Mouse (Mus musculus) midbrain, embryonic 13.5 days (tissue): ENCODE data around the gene Skp1a. TPM values are rescaled to one million over a fixed set of nuclear protein-coding genes. Genes with fewer than 3 reads are reported as not detected.

Source experiments
- ATAC-seq: fragments of 200-750 bp; cut with Nextera tagmentation; 2 replicates; pipeline ENCODE4 v1.8.0; 2017; ENCODE audit warnings: mild to moderate bottlenecking, moderate TSS enrichment, moderate library complexity
- H3K27ac ChIP-seq: fragments of 300-500 bp; sonication (generic); 2 replicates; pipeline ENCODE4 v1.5.1; 2015; ENCODE audit warnings: inconsistent platforms, mild to moderate bottlenecking, moderate library complexity
- H3K27me3 ChIP-seq: fragments of 300-500 bp; sonication (generic); 2 replicates; pipeline ENCODE4 v1.6.1; 2015; ENCODE audit warnings: mild to moderate bottlenecking, inconsistent platforms
- H3K36me3 ChIP-seq: fragments of 300-500 bp; sonication (generic); 2 replicates; pipeline ENCODE4 v1.6.1; 2015; ENCODE audit warnings: mild to moderate bottlenecking, inconsistent platforms
- H3K4me1 ChIP-seq: fragments of 300-500 bp; sonication (generic); replicated peaks from 2 replicates; pipeline ENCODE4 v1.6.1; 2015; ENCODE audit warnings: inconsistent platforms
- H3K4me2 ChIP-seq: fragments of 300-500 bp; sonication (generic); replicated peaks from 2 replicates; pipeline ENCODE4 v1.6.1; 2015; ENCODE audit warnings: moderate library complexity, mild to moderate bottlenecking, inconsistent platforms
- H3K4me3 ChIP-seq: fragments of 300-500 bp; sonication (generic); replicated peaks from 2 replicates; pipeline ENCODE4 v1.5.1; 2015; ENCODE audit warnings: mild to moderate bottlenecking, inconsistent platforms
- H3K9ac ChIP-seq: fragments of 300-500 bp; sonication (generic); replicated peaks from 2 replicates; pipeline ENCODE4 v1.6.1; 2015; ENCODE audit warnings: mild to moderate bottlenecking, inconsistent platforms
- H3K9me3 ChIP-seq: fragments of 300-500 bp; sonication (generic); 2 replicates; pipeline ENCODE4 v1.6.1; 2016; ENCODE audit warnings: mild to moderate bottlenecking, inconsistent platforms
- WGBS: fragments of 180-500 bp; shearing (Covaris S2); methylation state at CpG from one replicate; pipeline ENCODE4 v1.1.7; 2015; 5-methylcytosine and 5-hydroxymethylcytosine counted together
- polyA plus RNA-seq: library from polyadenylated mRNA; unstranded; fragments of >200 nt; fragmentation: Nextera tagmentation; extraction: Ambion mirVana; gene quantifications from 2 replicates; pipeline ENCODE4 v1.2.1, GENCODE M21; 2015

Skp1a gene
- polyA plus RNA-seq, 1 experiment from 2014 or later = 1,061 TPM

DNA sequence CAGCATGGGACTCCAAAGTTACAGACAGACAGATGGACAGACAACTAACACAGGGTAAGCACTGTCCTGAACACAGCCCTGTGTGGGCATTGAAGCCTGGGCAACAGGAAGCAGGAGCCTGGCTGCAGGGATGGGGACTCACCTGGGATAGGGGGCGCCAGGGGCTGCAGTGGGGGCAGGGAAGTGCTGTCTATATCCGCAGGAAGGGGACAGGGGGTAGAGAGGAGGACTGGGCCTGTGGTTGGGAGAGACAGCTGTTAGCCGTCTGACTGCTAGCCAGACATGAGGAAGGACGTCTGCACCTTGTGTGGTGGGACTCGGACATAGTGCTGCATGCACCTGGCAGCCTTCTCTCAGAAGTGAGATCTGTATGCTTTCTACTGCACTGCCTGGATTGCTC is 26.9 kb downstream of the Skp1a start:
- H3K4me3 ChIP-seq = no peak overlapping the region
- H3K27me3 ChIP-seq = no peaks in the 10 kb centered on the region
- no peak overlapping the region for H3K4me2 ChIP-seq
- H3K9ac ChIP-seq = no peak overlapping the region
- no peaks in the 10 kb centered on the region for H3K9me3 ChIP-seq
- no peak for ATAC-seq
- H3K27ac ChIP-seq = no peak overlapping the region
- 78% methylated on average over 5 of the region's 5 CpGs for WGBS
- no peaks in the 10 kb centered on the region for H3K4me1 ChIP-seq
- peaks cover 3% of the 10 kb centered on the region; the same call in 1 of the 2 replicates for H3K36me3 ChIP-seq

DNA sequence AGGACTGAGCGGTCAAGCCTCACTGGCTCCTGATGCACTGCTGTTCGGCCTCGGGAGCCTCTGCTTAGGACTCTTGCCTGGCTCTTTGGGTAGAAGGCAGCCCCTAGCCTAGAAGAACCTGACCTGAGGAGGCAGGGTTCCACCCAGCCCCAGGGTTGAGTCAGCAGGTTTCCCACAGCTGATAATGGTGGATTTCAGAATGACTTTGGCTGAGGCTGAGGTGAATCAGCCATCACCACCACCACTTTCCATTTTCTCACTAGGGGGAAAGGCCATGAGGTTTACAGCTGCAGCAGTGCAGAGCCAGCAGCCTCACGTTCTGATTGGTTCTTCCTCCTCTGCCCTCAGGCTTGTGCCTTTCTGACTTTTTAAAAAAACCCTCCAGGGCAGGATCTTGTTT is 29.1 kb downstream of the Skp1a start:
- Histone ChIP-seq H3K4me1 (no peaks in the 10 kb centered on the region), H3K4me3 (no peak overlapping the region), H3K4me2 (no peak overlapping the region), H3K9ac (no peak overlapping the region), H3K27ac (no peak overlapping the region), H3K36me3 (peaks cover 3% of the 10 kb centered on the region; the same call in 1 of the 2 replicates), H3K9me3 (no peaks in the 10 kb centered on the region), H3K27me3 (no peaks in the 10 kb centered on the region)
- no peak for ATAC-seq
- WGBS = 53% methylated on average over 4 of the region's 4 CpGs

DNA sequence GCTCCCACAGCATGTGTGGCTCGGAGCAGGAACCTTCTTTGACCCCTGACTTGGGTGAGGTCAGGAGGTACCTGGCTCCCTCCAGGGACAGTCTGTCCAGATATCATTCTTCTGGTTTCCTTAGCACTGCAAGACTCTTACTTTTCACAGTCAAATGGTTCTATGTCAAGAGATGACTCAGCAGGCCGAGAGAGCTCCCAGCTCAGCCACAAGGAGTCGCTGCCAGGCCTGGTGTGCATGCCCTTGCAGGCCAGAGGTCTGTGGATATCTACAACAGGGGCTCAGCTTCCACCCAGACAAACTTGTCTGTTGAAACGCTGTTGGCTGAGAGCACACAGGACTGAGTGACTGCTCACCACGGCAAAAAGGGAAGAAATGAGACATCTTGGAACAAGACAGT is 30.1 kb downstream of the Skp1a start:
- H3K9ac ChIP-seq = no peak overlapping the region
- ATAC-seq = no peak
- no peaks in the 10 kb centered on the region for H3K36me3 ChIP-seq
- H3K27me3 ChIP-seq = no peaks in the 10 kb centered on the region
- no peak overlapping the region for H3K27ac ChIP-seq
- H3K4me2 ChIP-seq = no peak overlapping the region
- no peaks in the 10 kb centered on the region for H3K4me1 ChIP-seq
- H3K9me3 ChIP-seq = no peaks in the 10 kb centered on the region
- no peak overlapping the region for H3K4me3 ChIP-seq
- WGBS = 60% methylated on average over 5 of the region's 5 CpGs

DNA sequence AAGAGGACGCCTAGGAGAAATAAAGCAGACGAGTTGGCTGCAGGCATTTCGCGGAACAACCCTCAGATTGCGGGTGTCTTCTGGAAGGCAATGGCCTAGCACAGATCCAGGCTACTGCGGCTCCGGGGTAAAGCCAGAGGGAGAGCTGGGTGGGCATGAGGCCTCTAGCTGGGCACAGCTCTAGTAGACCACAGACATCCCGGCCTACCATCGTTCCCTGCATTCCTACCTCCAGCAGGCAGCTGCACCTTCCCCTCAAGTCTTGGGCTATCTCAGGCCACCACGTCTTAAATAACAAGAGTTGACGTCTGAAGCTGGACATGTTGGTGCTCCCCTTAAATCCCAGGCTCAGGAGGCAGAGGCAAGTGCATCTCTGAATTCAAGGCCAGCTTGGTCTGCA is 30.5 kb downstream of the Skp1a start:
- Histone ChIP-seq H3K9me3 (no peaks in the 10 kb centered on the region), H3K36me3 (no peaks in the 10 kb centered on the region), H3K4me2 (no peak overlapping the region), H3K4me1 (no peaks in the 10 kb centered on the region), H3K27me3 (no peaks in the 10 kb centered on the region), H3K9ac (no peak overlapping the region), H3K4me3 (no peak overlapping the region), H3K27ac (no peak overlapping the region)
- 93% methylated on average over 11 of the region's 11 CpGs for WGBS
- no peak for ATAC-seq

DNA sequence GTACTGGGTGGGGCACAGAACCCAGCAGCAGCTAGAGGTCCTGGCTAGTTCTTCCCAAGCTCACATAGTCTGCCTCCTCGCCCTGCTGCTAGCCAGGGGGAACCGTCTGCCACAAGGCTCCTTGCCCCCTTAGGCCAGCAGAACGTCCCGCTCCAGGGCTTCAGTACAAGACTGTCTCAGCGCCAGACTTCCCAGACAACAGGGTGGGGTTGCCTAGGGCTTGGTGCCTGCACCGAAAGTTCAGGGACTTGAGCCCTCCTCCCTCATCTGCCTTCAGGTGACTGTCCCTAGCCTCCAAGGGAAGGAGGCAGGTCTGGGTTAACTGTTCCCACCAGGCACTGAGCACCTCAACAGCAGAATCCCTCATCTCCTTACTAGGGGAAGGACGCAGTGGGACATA is 33.1 kb downstream of the Skp1a start:
- Histone ChIP-seq H3K36me3 (no peaks in the 10 kb centered on the region), H3K4me3 (no peak overlapping the region), H3K27me3 (no peaks in the 10 kb centered on the region), H3K4me1 (no peaks in the 10 kb centered on the region), H3K9me3 (no peaks in the 10 kb centered on the region), H3K27ac (no peak overlapping the region), H3K9ac (no peak overlapping the region), H3K4me2 (no peak overlapping the region)
- no peak for ATAC-seq
- WGBS = 80% methylated on average over 7 of the region's 7 CpGs

DNA sequence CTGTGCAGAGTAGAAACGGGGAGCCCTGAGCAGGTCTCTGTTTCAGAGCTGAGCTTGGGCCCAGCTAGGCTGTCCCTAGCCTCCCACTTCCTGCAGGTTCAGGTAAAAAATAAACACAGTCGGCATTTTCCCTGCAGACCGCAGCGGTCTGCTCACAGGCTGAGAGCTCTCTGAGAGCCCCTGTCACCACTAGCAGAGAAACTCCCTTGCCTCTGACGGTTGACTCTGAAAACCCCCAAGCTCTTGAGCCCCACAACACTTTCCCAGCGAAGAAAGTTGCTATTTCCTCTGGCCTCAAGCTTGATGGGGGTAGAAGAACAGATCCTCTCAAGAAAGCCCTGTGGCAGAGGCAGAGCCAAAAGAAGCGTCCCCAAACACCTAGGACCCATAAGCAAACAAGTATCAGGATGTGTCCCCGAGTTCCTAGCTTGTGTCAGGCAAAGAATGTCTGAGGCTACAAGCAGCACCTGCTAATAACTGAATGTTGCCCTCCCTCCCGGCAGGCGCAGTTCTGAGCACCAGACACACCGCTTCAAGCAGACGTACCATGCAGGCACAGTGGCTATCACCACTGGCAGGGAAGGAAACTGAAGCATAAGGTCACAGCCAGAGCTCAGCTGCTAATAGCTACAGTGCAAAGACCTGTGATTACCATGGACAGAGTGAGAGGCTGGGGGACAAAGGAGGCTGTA is 34.0 kb downstream of the Skp1a start:
- Histone ChIP-seq H3K36me3 (no peaks in the 10 kb centered on the region), H3K4me1 (no peaks in the 10 kb centered on the region), H3K4me2 (no peak overlapping the region), H3K27me3 (no peaks in the 10 kb centered on the region), H3K9ac (no peak overlapping the region), H3K9me3 (no peaks in the 10 kb centered on the region), H3K4me3 (no peak overlapping the region), H3K27ac (no peak overlapping the region)
- ATAC-seq = no peak
- 82% methylated on average over 12 of the region's 12 CpGs for WGBS

DNA sequence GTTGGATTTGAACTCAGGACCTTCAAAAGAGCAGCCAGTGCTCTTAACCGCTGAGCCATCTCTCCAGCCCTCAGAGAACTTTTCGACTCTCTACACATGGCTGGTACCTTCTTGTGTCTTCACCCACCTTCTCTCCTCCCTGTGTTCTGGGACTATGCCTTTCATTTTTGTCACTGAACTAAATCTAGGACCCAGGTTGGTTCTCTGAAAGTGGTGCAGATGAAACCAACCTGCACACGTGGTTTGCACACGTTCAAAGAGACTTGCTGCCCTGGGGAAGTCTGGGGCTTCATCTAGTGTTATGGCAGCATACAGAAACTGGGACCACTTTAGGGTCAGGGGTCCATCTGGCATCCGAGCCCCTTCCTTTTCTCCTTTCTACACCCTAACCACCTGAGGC is 35.5 kb downstream of the Skp1a start:
- WGBS = 88% methylated on average over 5 of the region's 5 CpGs
- no peaks in the 10 kb centered on the region for H3K9me3 ChIP-seq
- no peaks in the 10 kb centered on the region for H3K36me3 ChIP-seq
- ATAC-seq = no peak
- no peak overlapping the region for H3K27ac ChIP-seq
- H3K4me3 ChIP-seq = no peak overlapping the region
- H3K9ac ChIP-seq = no peak overlapping the region
- no peak overlapping the region for H3K4me2 ChIP-seq
- H3K27me3 ChIP-seq = no peaks in the 10 kb centered on the region
- no peaks in the 10 kb centered on the region for H3K4me1 ChIP-seq

DNA sequence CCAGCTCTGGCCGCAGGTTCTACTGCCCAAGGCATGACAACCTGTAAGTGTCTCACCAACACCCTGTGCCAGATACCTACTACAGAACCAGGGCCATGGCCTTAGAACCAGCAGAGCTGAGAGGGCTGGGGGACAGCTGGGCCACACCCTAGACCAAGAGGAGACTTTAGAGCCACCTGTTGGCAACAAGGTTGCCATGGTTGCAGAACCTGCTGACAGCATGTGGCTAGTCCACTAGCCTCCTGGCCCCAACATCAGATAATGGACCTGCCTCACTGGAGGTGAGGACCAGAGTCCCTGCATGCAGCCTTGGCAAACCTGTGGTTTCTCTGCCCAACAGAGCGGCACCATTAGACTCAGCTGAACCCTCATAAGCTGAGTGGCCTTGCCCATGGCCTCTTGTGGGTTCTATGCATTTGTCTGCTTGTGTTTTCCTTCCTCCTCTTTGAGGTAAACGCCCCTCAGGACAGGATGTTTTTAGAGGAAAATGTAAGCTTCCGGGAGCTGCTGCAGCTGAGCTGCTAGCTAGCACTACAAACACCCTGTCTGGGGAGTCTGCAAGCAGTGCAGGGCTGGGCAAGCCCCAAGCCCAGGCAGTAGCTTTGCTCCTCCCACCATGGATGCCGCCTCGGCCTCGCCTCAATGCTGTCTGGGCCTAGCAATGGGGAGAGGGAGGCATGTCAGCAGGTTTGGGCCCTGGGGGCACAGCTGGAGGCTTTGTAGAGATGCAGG is 36.5 kb downstream of the Skp1a start:
- 73% methylated on average over 7 of the region's 7 CpGs for WGBS
- H3K27ac ChIP-seq = no peak overlapping the region
- H3K4me3 ChIP-seq = no peak overlapping the region
- H3K36me3 ChIP-seq = no peaks in the 10 kb centered on the region
- 0 out of 2 replicates have a peak, but pooled peaks cover 7% of the 10 kb centered on the region for H3K4me1 ChIP-seq
- H3K9me3 ChIP-seq = no peaks in the 10 kb centered on the region
- no peaks in the 10 kb centered on the region for H3K27me3 ChIP-seq
- H3K9ac ChIP-seq = 0 out of 2 replicates have a peak overlapping the region, but pooled peaks have one; percentile 4
- no peak overlapping the region for H3K4me2 ChIP-seq
- 0 out of 2 replicates have a peak, but pooled peaks have one; percentile 34 for ATAC-seq

DNA sequence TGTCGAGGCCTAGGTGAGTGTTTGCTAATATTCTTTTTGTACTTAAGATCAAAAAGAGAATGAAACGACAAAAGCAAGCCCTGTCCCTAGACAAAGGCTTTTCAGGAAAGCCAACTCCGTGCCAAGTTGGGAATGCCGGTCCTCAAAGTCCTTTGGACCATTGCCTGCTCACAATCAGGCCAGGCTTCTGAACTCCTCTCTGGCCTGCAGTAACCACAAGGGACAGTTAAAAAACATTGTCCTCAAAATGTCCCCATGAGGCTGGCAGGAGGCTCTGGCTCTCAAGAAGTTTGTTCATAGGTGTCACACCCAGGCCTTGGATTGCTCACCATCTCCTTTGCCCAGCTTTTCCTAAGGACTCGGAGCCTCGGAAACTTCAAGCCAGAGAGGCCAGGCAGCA is 38.0 kb downstream of the Skp1a start:
- H3K9me3 ChIP-seq = no peaks in the 10 kb centered on the region
- H3K9ac ChIP-seq = no peak overlapping the region
- no peak for ATAC-seq
- no peaks in the 10 kb centered on the region for H3K36me3 ChIP-seq
- no peaks in the 10 kb centered on the region for H3K27me3 ChIP-seq
- H3K4me3 ChIP-seq = no peak overlapping the region
- H3K4me2 ChIP-seq = no peak overlapping the region
- 0 out of 2 replicates have a peak, but pooled peaks cover 7% of the 10 kb centered on the region for H3K4me1 ChIP-seq
- WGBS = 90% methylated on average over 6 of the region's 6 CpGs
- no peak overlapping the region for H3K27ac ChIP-seq

DNA sequence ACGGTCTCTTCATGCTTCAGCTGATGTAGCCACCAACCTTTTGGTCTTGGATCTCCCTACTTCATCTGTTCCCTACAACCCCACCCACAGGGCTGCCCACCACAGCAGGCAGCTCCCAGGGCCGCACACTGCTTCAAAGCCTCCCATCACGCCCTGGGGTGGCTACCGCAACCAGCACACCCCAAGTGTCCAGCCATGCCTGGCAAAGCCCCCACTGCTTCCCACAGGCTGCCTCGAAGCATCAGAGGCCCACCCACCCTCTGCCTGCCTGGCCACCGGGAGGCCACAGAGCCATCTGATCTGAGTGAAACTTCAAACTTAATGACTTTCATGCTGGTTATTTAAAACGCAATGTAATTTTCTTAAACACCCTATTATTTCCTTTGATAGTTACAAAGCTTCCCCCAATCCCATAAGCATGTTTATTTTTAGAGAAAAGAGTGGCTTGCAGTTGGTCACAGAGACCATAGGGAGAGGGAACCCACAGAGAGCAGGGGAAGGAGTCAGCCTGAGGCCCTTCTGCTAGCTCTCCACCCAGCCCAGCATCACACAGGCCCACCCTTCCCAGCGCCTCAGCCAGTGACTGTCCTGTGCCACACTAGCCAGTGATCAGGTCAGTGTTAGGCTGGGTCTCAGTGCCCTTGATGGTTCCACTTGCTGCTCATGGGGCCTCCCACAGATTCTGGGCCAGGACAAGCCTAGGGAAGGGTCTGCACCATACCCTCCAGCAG is 40.1 kb downstream of the Skp1a start:
- H3K4me2 ChIP-seq = no peak overlapping the region
- WGBS = 79% methylated on average over 8 of the region's 8 CpGs
- H3K4me1 ChIP-seq = 0 out of 2 replicates have a peak, but pooled peaks cover 7% of the 10 kb centered on the region
- H3K27ac ChIP-seq = no peak overlapping the region
- H3K27me3 ChIP-seq = no peaks in the 10 kb centered on the region
- no peak for ATAC-seq
- no peaks in the 10 kb centered on the region for H3K36me3 ChIP-seq
- H3K4me3 ChIP-seq = no peak overlapping the region
- no peaks in the 10 kb centered on the region for H3K9me3 ChIP-seq
- no peak overlapping the region for H3K9ac ChIP-seq

DNA sequence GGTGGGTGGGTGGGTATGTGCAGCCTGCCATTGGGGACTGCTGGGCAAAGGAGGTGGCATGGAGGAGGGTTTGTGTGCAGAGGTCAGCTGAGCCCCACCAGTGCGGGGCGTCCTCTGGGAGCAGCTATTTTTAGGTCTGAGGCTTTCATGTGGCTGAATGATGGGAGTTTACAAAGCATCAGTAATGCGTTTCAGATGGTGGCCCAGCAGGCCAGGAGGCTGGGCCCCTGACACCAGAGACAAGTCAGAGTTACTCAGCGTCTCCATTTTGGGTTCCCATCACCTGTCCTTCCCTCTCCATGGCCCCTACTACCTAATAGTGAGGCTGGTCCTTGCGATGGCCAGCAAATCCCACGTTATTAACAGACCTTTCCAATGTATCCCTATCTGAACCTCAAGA is 40.8 kb downstream of the Skp1a start:
- Histone ChIP-seq H3K27me3 (no peaks in the 10 kb centered on the region), H3K4me2 (no peak overlapping the region), H3K4me3 (no peak overlapping the region), H3K9me3 (no peaks in the 10 kb centered on the region), H3K36me3 (no peaks in the 10 kb centered on the region), H3K4me1 (0 out of 2 replicates have a peak, but pooled peaks cover 7% of the 10 kb centered on the region), H3K27ac (no peak overlapping the region), H3K9ac (no peak overlapping the region)
- no peak for ATAC-seq
- 74% methylated on average over 6 of the region's 6 CpGs for WGBS
